Mouse (Mus musculus): ENCODE results near the gene Incenp. TPM values are rescaled to one million over a fixed set of nuclear protein-coding genes. Genes with fewer than 3 reads are reported as not detected.

Incenp gene
- polyA plus RNA-seq, 1 experiment, result 16.3 TPM

- Histone ChIP-seq H3K27me3 (ENCODE audit: control insufficient read depth, insufficient read depth, low read length) (no peaks in the 10 kb centered on the region), H3K27ac (ENCODE audit: insufficient read depth, low read length) (no peak overlapping the region), H3K4me1 (ENCODE audit: control insufficient read depth, insufficient read depth, low read length) (no peaks in the 10 kb centered on the region), H3K4me3 (replicated peaks; ENCODE audit: insufficient read depth, low read depth, low read length) (no peak overlapping the region)
- no peak for DNase-seq
- 43% methylated on average over 13 of the region's 13 CpGs for WGBS
- TF ChIP-seq CTCF (IDR thresholded peaks at IDR 0.05; ENCODE audit: borderline replicate concordance, insufficient read depth, low read depth, low read length), result no peak
- TF ChIP-seq POLR2A (IDR thresholded peaks at IDR 0.05; ENCODE audit: borderline replicate concordance, insufficient read depth, low read length), result no peak
Measured at GRCm38 (mm10) chr19:9924034-9924768, 24.9 kb upstream of the Incenp start.

- TF ChIP-seq CTCF (IDR thresholded peaks at IDR 0.05; ENCODE audit: borderline replicate concordance, insufficient read depth, low read depth, low read length), result no peak
- no peak for TF ChIP-seq POLR2A (IDR thresholded peaks at IDR 0.05; ENCODE audit: borderline replicate concordance, insufficient read depth, low read length)
- H3K27me3 ChIP-seq (ENCODE audit: control insufficient read depth, insufficient read depth, low read length), result no peaks in the 10 kb centered on the region
- H3K4me1 ChIP-seq (ENCODE audit: control insufficient read depth, insufficient read depth, low read length), result no peaks in the 10 kb centered on the region
- no peak overlapping the region for H3K27ac ChIP-seq (ENCODE audit: insufficient read depth, low read length)
- DNase-seq, result no peak
- H3K4me3 ChIP-seq (replicated peaks; ENCODE audit: insufficient read depth, low read depth, low read length), result no peak overlapping the region
Measured at GRCm38 (mm10) chr19:9923048-9923447, 23.7 kb upstream of the Incenp start.

- Histone ChIP-seq H3K4me3 (replicated peaks; ENCODE audit: insufficient read depth, low read depth, low read length) (no peak overlapping the region), H3K27ac (ENCODE audit: insufficient read depth, low read length) (no peak overlapping the region), H3K27me3 (ENCODE audit: control insufficient read depth, insufficient read depth, low read length) (no peaks in the 10 kb centered on the region), H3K4me1 (ENCODE audit: control insufficient read depth, insufficient read depth, low read length) (no peaks in the 10 kb centered on the region)
- TF ChIP-seq CTCF (IDR thresholded peaks at IDR 0.05; ENCODE audit: borderline replicate concordance, insufficient read depth, low read depth, low read length) (no peak), POLR2A (IDR thresholded peaks at IDR 0.05; ENCODE audit: borderline replicate concordance, insufficient read depth, low read length) (no peak)
- DNase-seq, result no peak
- WGBS, result 7% methylated on average over 2 of the region's 2 CpGs
Measured at GRCm38 (mm10) chr19:9922228-9922627, 22.9 kb upstream of the Incenp start.

- peak in 1 of 2 experiments; percentile 17 for DNase-seq
- H3K4me3 ChIP-seq (replicated peaks; ENCODE audit: insufficient read depth, low read depth, low read length), result no peak overlapping the region
- no peaks in the 10 kb centered on the region for H3K27me3 ChIP-seq (ENCODE audit: control insufficient read depth, insufficient read depth, low read length)
- no peak for TF ChIP-seq POLR2A (IDR thresholded peaks at IDR 0.05; ENCODE audit: borderline replicate concordance, insufficient read depth, low read length)
- peak; percentile 16; the same call in 1 of the 2 replicates for TF ChIP-seq CTCF (IDR thresholded peaks at IDR 0.05; ENCODE audit: borderline replicate concordance, insufficient read depth, low read depth, low read length)
- H3K27ac ChIP-seq (ENCODE audit: insufficient read depth, low read length), result peak overlapping the region; percentile 47; the same call in 1 of the 2 replicates
- no peaks in the 10 kb centered on the region for H3K4me1 ChIP-seq (ENCODE audit: control insufficient read depth, insufficient read depth, low read length)
- 73% methylated on average over 13 of the region's 13 CpGs for whole genome bisulfite sequencing
Measured at GRCm38 (mm10) chr19:9920835-9921784, 21.8 kb upstream of the Incenp start.

- H3K4me1 ChIP-seq (ENCODE audit: control insufficient read depth, insufficient read depth, low read length), result no peaks in the 10 kb centered on the region
- no peak for TF ChIP-seq CTCF (IDR thresholded peaks at IDR 0.05; ENCODE audit: borderline replicate concordance, insufficient read depth, low read depth, low read length)
- TF ChIP-seq POLR2A (IDR thresholded peaks at IDR 0.05; ENCODE audit: borderline replicate concordance, insufficient read depth, low read length), result no peak
- no peak overlapping the region for H3K4me3 ChIP-seq (replicated peaks; ENCODE audit: insufficient read depth, low read depth, low read length)
- H3K27ac ChIP-seq (ENCODE audit: insufficient read depth, low read length), result no peak overlapping the region
- WGBS, result 49% methylated on average over 9 of the region's 9 CpGs
- H3K27me3 ChIP-seq (ENCODE audit: control insufficient read depth, insufficient read depth, low read length), result no peaks in the 10 kb centered on the region
- DNase-seq, result no peak
Measured at GRCm38 (mm10) chr19:9918176-9918861, 19.0 kb upstream of the Incenp start.

GRCm38 (mm10) chr19:9917727-9918126 is 18.4 kb upstream of the Incenp start:
- WGBS, result 82% methylated on average over 4 of the region's 4 CpGs
- Histone ChIP-seq H3K4me3 (replicated peaks; ENCODE audit: insufficient read depth, low read depth, low read length) (no peak overlapping the region), H3K27me3 (ENCODE audit: control insufficient read depth, insufficient read depth, low read length) (no peaks in the 10 kb centered on the region), H3K4me1 (ENCODE audit: control insufficient read depth, insufficient read depth, low read length) (no peaks in the 10 kb centered on the region), H3K27ac (ENCODE audit: insufficient read depth, low read length) (no peak overlapping the region)
- no peak for DNase-seq
- no peak for TF ChIP-seq POLR2A (IDR thresholded peaks at IDR 0.05; ENCODE audit: borderline replicate concordance, insufficient read depth, low read length)
- no peak for TF ChIP-seq CTCF (IDR thresholded peaks at IDR 0.05; ENCODE audit: borderline replicate concordance, insufficient read depth, low read depth, low read length)

- H3K4me1 ChIP-seq (ENCODE audit: control insufficient read depth, insufficient read depth, low read length), result no peaks in the 10 kb centered on the region
- WGBS, result 0% methylated on average over 1 of the region's 1 CpGs
- H3K27me3 ChIP-seq (ENCODE audit: control insufficient read depth, insufficient read depth, low read length), result no peaks in the 10 kb centered on the region
- H3K4me3 ChIP-seq (replicated peaks; ENCODE audit: insufficient read depth, low read depth, low read length), result no peak overlapping the region
- peak; percentile 89 for TF ChIP-seq CTCF (IDR thresholded peaks at IDR 0.05; ENCODE audit: borderline replicate concordance, insufficient read depth, low read depth, low read length)
- no peak for TF ChIP-seq POLR2A (IDR thresholded peaks at IDR 0.05; ENCODE audit: borderline replicate concordance, insufficient read depth, low read length)
- DNase-seq, result peak; percentile 63 to 64
- no peak overlapping the region for H3K27ac ChIP-seq (ENCODE audit: insufficient read depth, low read length)
Measured at GRCm38 (mm10) chr19:9915935-9916334, 16.6 kb upstream of the Incenp start.
